ENCODE assay signal across 9 mouse cellular contexts in genomic region chr9:67758686-67759085, GRCm38 (mm10). TPM values are rescaled to one million over a fixed set of nuclear protein-coding genes. Genes with fewer than 3 reads are reported as not detected.
DNase-seq lines count a peak whose midpoint lies in the region; ATAC-seq and TF ChIP-seq lines count a peak whose summit lies in the region.
"Had no signal": no experiment of that assay in that cellular context is flagged by ENCODE, and none has a peak within 500 bp of the region (broad histone marks: within the 10 kb centered on the region; RNA-seq: fewer than 3 reads in every experiment).

No protein-coding gene starts in this region.

- H3K4me3 ChIP-seq in forebrain, embryonic 13.5 days: peak overlapping the region; percentile 66
- H3K4me3 ChIP-seq in lung, postnatal 0 days (ENCODE audit: low read depth, low read length): no peak overlapping the region; the same call in 1 of the 2 replicates
- H3K4me3 ChIP-seq: megakaryocyte, embryonic 14.5 days had no signal

- H3K9ac ChIP-seq in forebrain, embryonic 13.5 days: no peak overlapping the region
- no peak overlapping the region for H3K9ac ChIP-seq in lung, postnatal 0 days (replicated peaks; ENCODE audit: low read depth)

- no peak overlapping the region for H3K27ac ChIP-seq in forebrain, embryonic 13.5 days
- H3K27ac ChIP-seq in lung, postnatal 0 days (ENCODE audit: low read length): no peak overlapping the region

- DNase-seq in gastrocnemius, adult 18-20 months (ENCODE audit: low spot score): peak; percentile 62
- DNase-seq in gastrocnemius, adult 8-10 months (ENCODE audit: low spot score in 2 of 2): no peak
- DNase-seq in cerebellum, adult 11 months: peak; percentile 63
- DNase-seq in heart, postnatal 36 days: peak; percentile 51 to 60
- DNase-seq in kidney, postnatal 36 days: peak; percentile 55 to 77
- DNase-seq in lung, postnatal 0 days (ENCODE audit: low spot score): peak; percentile 90
- peak; percentile 56 for DNase-seq in retina, postnatal 7 days (ENCODE audit: low read depth, low spot score)

- H3K4me2 ChIP-seq in forebrain, embryonic 13.5 days: peak overlapping the region; percentile 94
- H3K4me2 ChIP-seq in lung, postnatal 0 days (replicated peaks; ENCODE audit: low read depth, low read length): peak overlapping the region; percentile 89

- WGBS in forebrain, embryonic 13.5 days: 6% methylated on average over 9 of the region's 9 CpGs
- WGBS in lung, postnatal 0 days: 3% methylated on average over 9 of the region's 9 CpGs

- H3K27me3 ChIP-seq in forebrain, embryonic 13.5 days: peaks cover 40% of the 10 kb centered on the region
- H3K27me3 ChIP-seq in lung, postnatal 0 days (replicated peaks; ENCODE audit: insufficient read depth, low read length): peaks cover 14% of the 10 kb centered on the region; the same call in 1 of the 2 replicates

- ATAC-seq in forebrain, embryonic 13.5 days: no peak
- peak; percentile 72 for ATAC-seq in lung, postnatal 0 days

- peak; percentile 89 for TF ChIP-seq CTCF in lung, postnatal 0 days (IDR thresholded peaks at IDR 0.05)

- no peaks in the 10 kb centered on the region for H3K36me3 ChIP-seq in forebrain, embryonic 13.5 days (ENCODE audit: poor library complexity, severe bottlenecking)
- H3K36me3 ChIP-seq in lung, postnatal 0 days (ENCODE audit: insufficient read depth, low read length): no peaks in the 10 kb centered on the region

- intact Hi-C loops in heart, postnatal 36 days (cut with DNase I): loop anchor here (1.0 to 5.0 kb wide), 3 partner anchors 44 to 214 kb away; no protein-coding TSS in a partner anchor

- peaks cover 9% of the 10 kb centered on the region for H3K4me1 ChIP-seq in forebrain, embryonic 13.5 days
- no peaks in the 10 kb centered on the region for H3K4me1 ChIP-seq in lung, postnatal 0 days (ENCODE audit: insufficient read depth, low read depth, low read length)

- TF ChIP-seq EP300 in lung, postnatal 0 days (IDR thresholded peaks at IDR 0.05): no peak

- H3K9me3 ChIP-seq in forebrain, embryonic 13.5 days (replicated peaks): no peaks in the 10 kb centered on the region
- H3K9me3 ChIP-seq in lung, postnatal 0 days (ENCODE audit: low read length): no peaks in the 10 kb centered on the region

RNA-seq across cellular contexts. Expression of gene C2cd4b, which starts 0.6 kb away (rescaled TPM):
- not detected for total RNA-seq in gastrocnemius, adult 18-20 months (2021)
- not detected for total RNA-seq in gastrocnemius, adult 8-10 months (2022)
- polyA plus RNA-seq in forebrain, embryonic 13.5 days (2015; fragmentation: Nextera tagmentation; extraction: Ambion mirVana): 0.15 TPM in 1 of 2 replicates, not detected in the other
- total RNA-seq in heart, postnatal 36 days (2021): 1 to 10 TPM; 1.2 to 1.4 TPM
- 7.7 and 8.8 TPM in 2 replicates for polyA plus RNA-seq in lung, postnatal 0 days (2015; fragmentation: Nextera tagmentation; extraction: Ambion mirVana)

Comparison
In these comparisons a context has a peak if more than half of its experiments do, and no peak if none do; other contexts are left out.
1. DNase-seq: peak in gastrocnemius, adult 18-20 months (single experiment), cerebellum, adult 11 months (single experiment), heart, postnatal 36 days (2 of 2), kidney, postnatal 36 days (2 of 2), lung, postnatal 0 days (single experiment) and retina, postnatal 7 days (single experiment); none in gastrocnemius, adult 8-10 months (0 of 2).